Mouse (Mus musculus) lung, postnatal 25 days (tissue): ENCODE measurements around the gene Lhfpl2.
A peak's percentile ranks its signal among the peaks of the same experiment; 100 is the strongest.

Experiments
- DNase-seq: peaks from one replicate; pipeline ENCODE4 v3.0.0; 2022; ENCODE audit warnings: low spot score

Gene Lhfpl2

GRCm38 (mm10) chr13:94098369-94099084, 40.9 kb downstream of the Lhfpl2 start:
- DNase-seq, result peak; percentile 28

- no peak for DNase-seq
These were observed 41.5 kb downstream of the Lhfpl2 start for GRCm38 (mm10) chr13:94099087-94099486.

- no peak for DNase-seq
These were observed 42.8 kb downstream of the Lhfpl2 start for GRCm38 (mm10) chr13:94100361-94100760.

GRCm38 (mm10) chr13:94101020-94101571, 43.5 kb downstream of the Lhfpl2 start:
- DNase-seq, result no peak

- DNase-seq, result no peak
These were observed 47.4 kb downstream of the Lhfpl2 start for GRCm38 (mm10) chr13:94104866-94105475.

- DNase-seq, result no peak
These were observed 48.8 kb downstream of the Lhfpl2 start for GRCm38 (mm10) chr13:94106431-94106830.

GRCm38 (mm10) chr13:94106983-94107382, 49.4 kb downstream of the Lhfpl2 start:
- no peak for DNase-seq

- DNase-seq, result no peak
These were observed 53.0 kb downstream of the Lhfpl2 start for GRCm38 (mm10) chr13:94110556-94110955.

- no peak for DNase-seq
These were observed 57.9 kb downstream of the Lhfpl2 start for GRCm38 (mm10) chr13:94115476-94115875.

GRCm38 (mm10) chr13:94116705-94117410, 59.3 kb downstream of the Lhfpl2 start:
- DNase-seq, result peak; percentile 17

GRCm38 (mm10) chr13:94117522-94117921, 59.9 kb downstream of the Lhfpl2 start:
- no peak for DNase-seq

GRCm38 (mm10) chr13:94118091-94118490, 60.5 kb downstream of the Lhfpl2 start:
- no peak for DNase-seq

- no peak for DNase-seq
These were observed 61.7 kb downstream of the Lhfpl2 start for GRCm38 (mm10) chr13:94119309-94119708.

GRCm38 (mm10) chr13:94122703-94123592, 65.4 kb downstream of the Lhfpl2 start:
- DNase-seq, result no peak

- DNase-seq, result no peak
These were observed 72.8 kb downstream of the Lhfpl2 start for GRCm38 (mm10) chr13:94130394-94130793.

- DNase-seq, result no peak
These were observed 73.5 kb downstream of the Lhfpl2 start for GRCm38 (mm10) chr13:94131135-94131534.

GRCm38 (mm10) chr13:94132187-94132995, 74.8 kb downstream of the Lhfpl2 start:
- DNase-seq, result peak; percentile 27

GRCm38 (mm10) chr13:94134646-94135045, 77.0 kb downstream of the Lhfpl2 start:
- DNase-seq, result no peak

- no peak for DNase-seq
These were observed 77.6 kb downstream of the Lhfpl2 start for GRCm38 (mm10) chr13:94135180-94135579.

- no peak for DNase-seq
These were observed 82.3 kb downstream of the Lhfpl2 start for GRCm38 (mm10) chr13:94139713-94140445.
